ENCODE assay signal across 22 mouse cellular contexts in genomic region chr7:51975181-51975580, GRCm38 (mm10). TPM values are rescaled to one million over a fixed set of nuclear protein-coding genes. Genes with fewer than 3 reads are reported as not detected.
A peak's percentile ranks its signal among the peaks of the same experiment; 100 is the strongest.
DNase-seq lines count a peak whose midpoint lies in the region; ATAC-seq lines count a peak whose summit lies in the region.
"Had no signal": no experiment of that assay in that cellular context is flagged by ENCODE, and none has a peak within 500 bp of the region (broad histone marks: within the 10 kb centered on the region; RNA-seq: fewer than 3 reads in every experiment).

No protein-coding gene starts in this region.

- no peak overlapping the region for H3K4me2 ChIP-seq in hindbrain, embryonic 13.5 days
- H3K4me2 ChIP-seq in liver, embryonic 13.5 days, result no peak overlapping the region
- H3K4me2 ChIP-seq: embryonic facial prominence, embryonic 15.5 days; hindbrain, embryonic 15.5 days had no signal

- 0 out of 2 replicates have a peak overlapping the region, but pooled peaks have one; percentile 18 for H3K27ac ChIP-seq in hindbrain, embryonic 13.5 days
- H3K27ac ChIP-seq in hindbrain, embryonic 10.5 days, result no peak overlapping the region
- H3K27ac ChIP-seq in liver, embryonic 13.5 days, result no peak overlapping the region
- H3K27ac ChIP-seq in heart, embryonic 10.5 days, result no peak overlapping the region
- H3K27ac ChIP-seq: embryonic facial prominence, embryonic 15.5 days; hindbrain, embryonic 15.5 days; stomach, postnatal 0 days had no signal

- no peak overlapping the region for H3K9ac ChIP-seq in hindbrain, embryonic 13.5 days
- no peak overlapping the region for H3K9ac ChIP-seq in liver, embryonic 13.5 days
- H3K9ac ChIP-seq: embryonic facial prominence, embryonic 15.5 days; hindbrain, embryonic 15.5 days had no signal

- no peaks in the 10 kb centered on the region for H3K36me3 ChIP-seq in hindbrain, embryonic 13.5 days
- no peaks in the 10 kb centered on the region for H3K36me3 ChIP-seq in hindbrain, embryonic 10.5 days
- no peaks in the 10 kb centered on the region for H3K36me3 ChIP-seq in liver, embryonic 13.5 days
- no peaks in the 10 kb centered on the region for H3K36me3 ChIP-seq in heart, embryonic 10.5 days
- H3K36me3 ChIP-seq: embryonic facial prominence, embryonic 15.5 days; G1E; hindbrain, embryonic 15.5 days had no signal

- H3K4me1 ChIP-seq in hindbrain, embryonic 13.5 days (replicated peaks), result peaks cover 12% of the 10 kb centered on the region
- no peaks in the 10 kb centered on the region for H3K4me1 ChIP-seq in hindbrain, embryonic 10.5 days (replicated peaks)
- H3K4me1 ChIP-seq in liver, embryonic 13.5 days (replicated peaks), result peaks cover 8% of the 10 kb centered on the region
- no peaks in the 10 kb centered on the region for H3K4me1 ChIP-seq in heart, embryonic 10.5 days
- H3K4me1 ChIP-seq: embryonic facial prominence, embryonic 15.5 days had no signal

- DNase-seq in hindbrain, embryonic 10.5 days (ENCODE audit: low spot score), result no peak
- DNase-seq in adipocyte (ENCODE audit: low spot score), result peak; percentile 26
- peak; percentile 44 for DNase-seq in adrenal gland, postnatal 14 days
- DNase-seq in liver, embryonic 13.5 days, result no peak
- DNase-seq in right cerebral cortex, postnatal 36 days (ENCODE audit: low spot score in 2 of 2), result no peak
- DNase-seq in gastrocnemius, postnatal 4 days (ENCODE audit: low spot score in 2 of 2), result no peak
- no peak for DNase-seq in heart, embryonic 10.5 days (ENCODE audit: low spot score)
- DNase-seq: cerebellum, adult 18-20 months; kidney, adult 11 months; kidney, postnatal 10 days; thymus, postnatal 36 days had no signal

- ATAC-seq in hindbrain, embryonic 13.5 days (ENCODE audit: low FRiP score), result no peak
- ATAC-seq in liver, embryonic 13.5 days (ENCODE audit: low read depth), result peak; percentile 72

- 70% methylated on average over 6 of the region's 6 CpGs for WGBS in hindbrain, embryonic 13.5 days
- 75% methylated on average over 6 of the region's 6 CpGs for WGBS in hindbrain, embryonic 10.5 days
- 48% methylated on average over 6 of the region's 6 CpGs for WGBS in liver, embryonic 13.5 days (ENCODE audit: insufficient replicate concordance)
- 73% methylated on average over 6 of the region's 6 CpGs for WGBS in heart, embryonic 10.5 days

- no peaks in the 10 kb centered on the region for H3K27me3 ChIP-seq in hindbrain, embryonic 13.5 days
- no peaks in the 10 kb centered on the region for H3K27me3 ChIP-seq in hindbrain, embryonic 10.5 days (ENCODE audit: insufficient read depth, poor library complexity, severe bottlenecking)
- H3K27me3 ChIP-seq in liver, embryonic 13.5 days, result no peaks in the 10 kb centered on the region
- H3K27me3 ChIP-seq in heart, embryonic 10.5 days (ENCODE audit: insufficient read depth, poor library complexity, severe bottlenecking), result 0 out of 2 replicates have a peak, but pooled peaks cover 6% of the 10 kb centered on the region
- H3K27me3 ChIP-seq: hindbrain, embryonic 15.5 days had no signal

- H3K4me3 ChIP-seq in hindbrain, embryonic 13.5 days, result no peak overlapping the region
- no peak overlapping the region for H3K4me3 ChIP-seq in hindbrain, embryonic 10.5 days
- no peak overlapping the region for H3K4me3 ChIP-seq in liver, embryonic 13.5 days (replicated peaks)
- H3K4me3 ChIP-seq in heart, embryonic 10.5 days, result no peak overlapping the region
- H3K4me3 ChIP-seq: embryonic facial prominence, embryonic 15.5 days; hindbrain, embryonic 15.5 days had no signal

- H3K9me3 ChIP-seq in hindbrain, embryonic 13.5 days, result no peaks in the 10 kb centered on the region
- no peaks in the 10 kb centered on the region for H3K9me3 ChIP-seq in hindbrain, embryonic 10.5 days
- no peaks in the 10 kb centered on the region for H3K9me3 ChIP-seq in liver, embryonic 13.5 days (replicated peaks)
- no peaks in the 10 kb centered on the region for H3K9me3 ChIP-seq in heart, embryonic 10.5 days
- H3K9me3 ChIP-seq: embryonic facial prominence, embryonic 15.5 days; G1E; hindbrain, embryonic 15.5 days had no signal

RNA-seq across cellular contexts. Expression of gene Svip, which starts 30.6 kb away (rescaled TPM):
- 21.4 and 22.5 TPM in 2 replicates for polyA plus RNA-seq in hindbrain, embryonic 13.5 days (2015; fragmentation: Nextera tagmentation; extraction: Ambion mirVana)
- 12.0 and 12.3 TPM in 2 replicates for polyA plus RNA-seq in hindbrain, embryonic 10.5 days (2016; fragmentation: Nextera tagmentation; extraction: Ambion mirVana)
- total RNA-seq in adrenal gland, postnatal 14 days (2021), result 18.0 TPM in 2 replicates
- polyA plus RNA-seq in liver, embryonic 13.5 days (2015; fragmentation: Nextera tagmentation; extraction: Ambion mirVana), result 24.1 and 29.9 TPM in 2 replicates
- 1 to 10 TPM; 2.7 to 2.8 TPM for total RNA-seq in gastrocnemius, postnatal 4 days (2021)
- polyA plus RNA-seq in heart, embryonic 10.5 days (2016; fragmentation: Nextera tagmentation; extraction: Ambion mirVana), result 10.2 and 19.4 TPM in 2 replicates

RNA-seq across cellular contexts. Expression of gene 1700015G11Rik, which starts 40.3 kb away (rescaled TPM):
- not detected in 2 replicates for polyA plus RNA-seq in hindbrain, embryonic 13.5 days (2015; fragmentation: Nextera tagmentation; extraction: Ambion mirVana)
- polyA plus RNA-seq in hindbrain, embryonic 10.5 days (2016; fragmentation: Nextera tagmentation; extraction: Ambion mirVana), result not detected in 2 replicates
- total RNA-seq in adrenal gland, postnatal 14 days (2021), result not detected in 2 replicates
- not detected in 2 replicates for polyA plus RNA-seq in liver, embryonic 13.5 days (2015; fragmentation: Nextera tagmentation; extraction: Ambion mirVana)
- not detected for total RNA-seq in gastrocnemius, postnatal 4 days (2021)
- polyA plus RNA-seq in heart, embryonic 10.5 days (2016; fragmentation: Nextera tagmentation; extraction: Ambion mirVana), result not detected in 2 replicates
- total RNA-seq: G1E; layer of hippocampus, adult 8-10 months; left cerebral cortex, adult 8-10 months had no signal
- polyA plus RNA-seq: cortical plate, adult 2 months; embryonic facial prominence, embryonic 15.5 days; frontal cortex, adult 2 months; G1E; heart, embryonic 14.5 days; hindbrain, embryonic 15.5 days; liver, embryonic 16.5 days; stomach, postnatal 0 days had no signal

Comparison
In these comparisons a context has a peak if more than half of its experiments do, and no peak if none do; other contexts are left out.
1. DNase-seq: peak in adipocyte (single experiment) and adrenal gland, postnatal 14 days (single experiment); none in hindbrain, embryonic 10.5 days (single experiment), liver, embryonic 13.5 days (single experiment), right cerebral cortex, postnatal 36 days (0 of 2), gastrocnemius, postnatal 4 days (0 of 2) and heart, embryonic 10.5 days (single experiment).